In the genomic region with DNA sequence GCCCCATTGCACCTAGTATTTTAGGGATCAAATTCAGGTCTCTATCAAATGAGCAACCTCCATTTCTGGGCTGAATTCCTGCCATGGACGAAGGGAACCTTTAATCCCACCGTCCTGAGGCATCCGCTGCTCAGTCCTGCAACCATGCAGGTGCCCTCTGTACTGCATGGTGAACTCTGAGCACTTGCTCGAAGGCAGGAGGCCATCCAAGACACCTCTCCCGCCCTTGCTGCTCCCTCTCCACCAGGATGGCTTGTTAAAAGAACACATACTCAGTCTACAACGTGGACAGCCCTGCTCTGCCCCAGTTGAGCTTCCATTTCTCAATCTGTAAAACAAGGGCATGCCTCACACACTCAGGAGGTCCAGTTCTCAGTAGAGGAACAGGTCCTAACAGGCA, we compare ENCODE assay signal across 8 mouse cellular contexts. TPM values are rescaled to one million over a fixed set of nuclear protein-coding genes. Genes with fewer than 3 reads are reported as not detected.
A peak's percentile ranks its signal among the peaks of the same experiment; 100 is the strongest.
DNase-seq lines count a peak whose midpoint lies in the region; ATAC-seq and TF ChIP-seq lines count a peak whose summit lies in the region.

No protein-coding gene starts in this region.

- no peaks in the 10 kb centered on the region for H3K9me3 ChIP-seq in ES-E14 (ENCODE audit: control insufficient read depth, insufficient read depth, low read depth, low read length)
- H3K9me3 ChIP-seq in hindbrain, embryonic 14.5 days (ENCODE audit: control insufficient read depth, low read length): no peaks in the 10 kb centered on the region
- no peaks in the 10 kb centered on the region for H3K9me3 ChIP-seq in liver, embryonic 13.5 days (replicated peaks)

- H3K4me1 ChIP-seq in ES-E14 (ENCODE audit: control insufficient read depth in 2 of 2, insufficient read depth in 2 of 2, low read length in 2 of 2, poor library complexity in 1 of 2): peaks cover 10 to 59% of the 10 kb centered on the region in 2 experiments; a peak in 3 of 4 replicates
- H3K4me1 ChIP-seq in hindbrain, embryonic 14.5 days (replicated peaks; ENCODE audit: control insufficient read depth, insufficient read depth, low read length): peaks cover 65% of the 10 kb centered on the region
- peaks cover 82% of the 10 kb centered on the region for H3K4me1 ChIP-seq in liver, embryonic 13.5 days (replicated peaks)

- DNase-seq in adrenal gland, adult (ENCODE audit: inconsistent age in 2 of 2, low spot score in 1 of 2): peak; percentile 20 to 45
- DNase-seq in adrenal gland, postnatal 25 days: no peak
- DNase-seq in ES-E14 (ENCODE audit: low read depth, low spot score): no peak
- no peak for DNase-seq in hindbrain, embryonic 14.5 days (ENCODE audit: low spot score)
- DNase-seq in liver, embryonic 13.5 days: no peak
- no peak for DNase-seq in layer of hippocampus, adult 8-10 months (ENCODE audit: low spot score in 2 of 2)

- H3K4me3 ChIP-seq in ES-E14 (ENCODE audit: insufficient read depth in 1 of 2, low read depth in 1 of 2, low read length in 2 of 2, poor library complexity in 1 of 2, severe bottlenecking in 1 of 2): no peak overlapping the region
- peak overlapping the region; percentile 45 for H3K4me3 ChIP-seq in hindbrain, embryonic 14.5 days (replicated peaks; ENCODE audit: low read length)
- H3K4me3 ChIP-seq in liver, embryonic 13.5 days (replicated peaks): peak overlapping the region; percentile 65

- peak overlapping the region; percentile 47 for H3K9ac ChIP-seq in ES-E14 (ENCODE audit: insufficient read depth, low read depth, low read length, poor library complexity, severe bottlenecking)
- peak overlapping the region; percentile 67 for H3K9ac ChIP-seq in hindbrain, embryonic 14.5 days
- peak overlapping the region; percentile 77 for H3K9ac ChIP-seq in liver, embryonic 13.5 days

- H3K4me2 ChIP-seq in hindbrain, embryonic 14.5 days (replicated peaks): peak overlapping the region; percentile 75
- H3K4me2 ChIP-seq in liver, embryonic 13.5 days: peak overlapping the region; percentile 92

- H3K27me3 ChIP-seq in hindbrain, embryonic 14.5 days (ENCODE audit: control insufficient read depth, insufficient read depth, low read length): no peaks in the 10 kb centered on the region
- H3K27me3 ChIP-seq in liver, embryonic 13.5 days: no peaks in the 10 kb centered on the region

- H3K36me3 ChIP-seq in ES-E14 (ENCODE audit: control insufficient read depth, insufficient read depth, low read length, poor library complexity, severe bottlenecking): peaks cover 44% of the 10 kb centered on the region
- peaks cover 31% of the 10 kb centered on the region for H3K36me3 ChIP-seq in hindbrain, embryonic 14.5 days (replicated peaks; ENCODE audit: control insufficient read depth, insufficient read depth)
- H3K36me3 ChIP-seq in liver, embryonic 13.5 days: peaks cover 47% of the 10 kb centered on the region

- in situ Hi-C loops in ES-E14 (cut with MboI; ENCODE audit: low sequenced_read_pairs in 2 of 2, unreplicated experiment in 2 of 2): no loop called here

- 66% methylated on average over 6 of the region's 6 CpGs for WGBS in hindbrain, embryonic 14.5 days
- 68% methylated on average over 6 of the region's 6 CpGs for whole genome bisulfite sequencing in liver, embryonic 13.5 days (ENCODE audit: insufficient replicate concordance)

- H3K27ac ChIP-seq in ES-E14 (ENCODE audit: insufficient read depth, low read depth, low read length, poor library complexity, severe bottlenecking): no peak overlapping the region
- H3K27ac ChIP-seq in hindbrain, embryonic 14.5 days: peak overlapping the region; percentile 86
- H3K27ac ChIP-seq in liver, embryonic 13.5 days: peak overlapping the region; percentile 79

- ATAC-seq in hindbrain, embryonic 14.5 days (ENCODE audit: low FRiP score): no peak
- ATAC-seq in liver, embryonic 13.5 days (ENCODE audit: low read depth): no peak
- no peak for ATAC-seq in cerebellum, adult (ENCODE audit: insufficient number of reproducible peaks, low FRiP score, low TSS enrichment)
- ATAC-seq in activated CD4-positive, CD25-positive, alpha-beta regulatory T cell, adult 4 months: no peak

TF ChIP-seq in ES-E14, 5 proteins besides CTCF, POLR2A, EP300 and RAD21:
- no peak for TF ChIP-seq HCFC1 (IDR thresholded peaks at IDR 0.05; ENCODE audit: borderline replicate concordance, insufficient read depth, low read length)
- TF ChIP-seq CHD2 (IDR thresholded peaks at IDR 0.05; ENCODE audit: low read depth, low read length): no peak
- TF ChIP-seq ZC3H11A (IDR thresholded peaks at IDR 0.05; ENCODE audit: borderline replicate concordance, low read depth, low read length): no peak
- no peak for TF ChIP-seq ZNF384 (IDR thresholded peaks at IDR 0.05; ENCODE audit: low read depth, low read length)
- TF ChIP-seq MAFK (IDR thresholded peaks at IDR 0.05; ENCODE audit: insufficient read depth, low read depth, low read length): no peak

RNA-seq across cellular contexts. Expression of gene Srebf1, which starts 14.2 kb away (rescaled TPM):
- 125 and 160 TPM in 2 replicates for total RNA-seq in adrenal gland, postnatal 25 days (2021)
- total RNA-seq in ES-E14 (2012; rRNA removed): 136 and 236 TPM in 2 replicates
- polyA plus RNA-seq in hindbrain, embryonic 14.5 days (2014; fragmentation: Nextera tagmentation; extraction: Ambion mirVana): 37.3 and 40.3 TPM in 2 replicates
- 42.2 and 44.1 TPM in 2 replicates for polyA plus RNA-seq in liver, embryonic 13.5 days (2015; fragmentation: Nextera tagmentation; extraction: Ambion mirVana)
- 10 to 100 TPM; 23.6 to 35.9 TPM for polyA plus RNA-seq in activated CD4-positive, CD25-positive, alpha-beta regulatory T cell, adult 4 months (2017; shearing (Covaris generic))
- total RNA-seq in layer of hippocampus, adult 8-10 months (2022): 100 to 1,000 TPM in 2 of 4 experiments, 10 to 100 TPM in 2; 84.3 to 119 (median 101) TPM

Comparison
In these comparisons a context has a peak if more than half of its experiments do, and no peak if none do; other contexts are left out.
1. DNase-seq: peak in adrenal gland, adult (2 of 2); none in adrenal gland, postnatal 25 days (single experiment), ES-E14 (single experiment), hindbrain, embryonic 14.5 days (single experiment), liver, embryonic 13.5 days (single experiment) and layer of hippocampus, adult 8-10 months (0 of 2).
2. H3K4me3 ChIP-seq: peak in hindbrain, embryonic 14.5 days (single experiment) and liver, embryonic 13.5 days (single experiment); none in ES-E14 (0 of 2).
3. Peak in every context shown above with its lines, with median percentiles within 50 percentile points of each other: H3K9ac ChIP-seq.